Mouse (Mus musculus) C3H10T1/2 (cell line): Measurements from ENCODE around the gene Armh2. TPM values are rescaled to one million over a fixed set of nuclear protein-coding genes. Genes with fewer than 3 reads are reported as not detected.

Experiments
- polyA plus RNA-seq, 2 experiments: library from polyadenylated mRNA; unstranded; fragments of >200 nt; fragmentation: generic; extraction: Trizol; gene quantifications; one replicate each; pipeline ENCODE4 v1.2.1; 2012; ENCODE audit warnings: missing spikeins in 2 of 2

The Armh2 gene
- not detected for polyA plus RNA-seq

GRCm38 (mm10) chr13:24741028-24741427 lies at the start of gene Armh2:
Armh2 (plus strand) TSS chr13:24741232.

DNA sequence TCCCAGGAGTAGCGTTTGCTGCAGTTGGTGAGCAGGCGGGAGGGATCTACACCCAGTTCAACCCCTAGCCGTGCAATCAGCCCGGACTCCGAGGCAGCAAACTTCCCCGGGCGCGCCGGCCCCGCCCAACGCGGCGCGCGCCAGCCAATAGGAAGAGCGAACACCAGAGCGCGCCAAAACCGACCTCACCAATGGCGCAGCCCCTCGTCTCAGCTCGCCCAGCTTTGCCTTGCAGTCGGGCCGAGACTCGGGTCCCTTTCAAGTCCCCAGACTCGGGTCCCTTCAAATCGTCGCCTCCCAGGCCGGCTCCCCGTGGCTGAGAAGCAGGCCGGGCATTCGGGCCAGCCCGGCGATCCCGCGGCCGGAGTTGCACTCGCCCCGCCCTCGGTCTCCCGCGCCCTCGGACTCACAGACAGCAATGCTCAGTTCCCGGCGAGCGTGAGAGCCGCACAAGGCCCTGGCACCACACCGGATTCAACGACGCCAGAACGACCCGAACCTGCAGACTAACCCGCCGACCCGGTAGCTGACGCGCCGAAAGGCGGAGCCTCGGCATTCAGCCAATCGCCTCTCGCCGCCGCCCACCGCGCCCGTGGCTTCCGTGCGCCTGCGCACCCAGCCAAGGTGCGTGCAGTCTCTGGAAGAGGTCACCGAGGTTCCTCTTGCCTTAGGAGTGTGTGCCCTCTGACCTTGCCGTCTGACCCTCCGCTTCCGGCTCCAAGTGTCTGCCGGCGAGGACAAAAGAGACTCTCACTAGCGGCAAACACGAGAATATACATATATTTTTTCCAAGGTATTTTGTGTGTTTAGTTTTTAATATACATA lies 20.6 kb downstream of the Armh2 start, which contains the start of gene Gmnn:
Gmnn (minus strand) TSS at position 521 of the 825 bp plus-strand sequence.

Other genes with a start within 250 kb of the Armh2 start
- gene Ripor2, start 159.0 kb upstream of the Armh2 start, polyA plus RNA-seq = under 1 TPM; 0.13 to 0.32 TPM
- 10 to 100 TPM; 11.6 to 17.1 TPM for gene Gmnn, start 20.7 kb downstream of the Armh2 start, polyA plus RNA-seq
- gene BC005537, start 60.4 kb downstream of the Armh2 start, polyA plus RNA-seq = 10 to 100 TPM in 1 of 2 experiments, 1 to 10 TPM in 1; 5.9 to 46.2 TPM
- gene Acot13, start 90.3 kb downstream of the Armh2 start, polyA plus RNA-seq = 10 to 100 TPM; 15.9 to 78.4 TPM
- 1 to 10 TPM; 1.1 to 6.0 TPM for gene Tdp2, start 90.4 kb downstream of the Armh2 start, polyA plus RNA-seq
- under 1 TPM in 1 of 2 experiments, not detected in 1; 0.04 TPM for gene D130043K22Rik, start 103.9 kb downstream of the Armh2 start, polyA plus RNA-seq
- 1 to 10 TPM in 1 of 2 experiments, under 1 TPM in 1; 0.97 to 2.0 TPM for gene Aldh5a1, start 196.4 kb downstream of the Armh2 start, polyA plus RNA-seq
- under 1 TPM; 0.01 to 0.83 TPM for gene Gpld1, start 201.9 kb downstream of the Armh2 start, polyA plus RNA-seq